Mouse (Mus musculus) liver, adult (tissue): ENCODE measurements at regions not wholly inside any gene's neighbourhood (a gene's known extent, or its start where the extent isn't known, plus 50 kb on each side); places are given as distances from the start of the nearest gene placed in this dataset.

Experiments used
- GATA4 ChIP-seq: IDR thresholded peaks from 2 replicates; pipeline ENCODE4 v1.6.1; 2014; ENCODE audit warnings: mild to moderate bottlenecking, low read length; ENCODE audit not compliant: insufficient replicate concordance

- no peak for TF ChIP-seq GATA4
Observed at GRCm38 (mm10) chr13:28857201-28857600, 96.3 kb downstream of the Sox4 start.

- TF ChIP-seq GATA4, result no peak
Observed at GRCm38 (mm10) chr13:28856472-28856871, 97.0 kb downstream of the Sox4 start.

- TF ChIP-seq GATA4, result no peak
Observed at GRCm38 (mm10) chr13:28854247-28854646, 99.3 kb downstream of the Sox4 start.

GRCm38 (mm10) chr13:28848305-28848704, 105.2 kb downstream of the Sox4 start:
- no peak for TF ChIP-seq GATA4

GRCm38 (mm10) chr13:28847478-28847877, 106.0 kb downstream of the Sox4 start:
- no peak for TF ChIP-seq GATA4

- no peak for TF ChIP-seq GATA4
Observed at GRCm38 (mm10) chr13:28844495-28844894, 109.0 kb downstream of the Sox4 start.

GRCm38 (mm10) chr13:28842811-28843210, 110.7 kb downstream of the Sox4 start:
- TF ChIP-seq GATA4, result no peak

- TF ChIP-seq GATA4, result no peak
Observed at GRCm38 (mm10) chr13:28840142-28840541, 113.4 kb downstream of the Sox4 start.

GRCm38 (mm10) chr13:28839084-28839483, 114.4 kb downstream of the Sox4 start:
- TF ChIP-seq GATA4, result no peak

GRCm38 (mm10) chr13:28838216-28838615, 115.3 kb downstream of the Sox4 start:
- no peak for TF ChIP-seq GATA4

GRCm38 (mm10) chr13:28833700-28834065, 119.8 kb downstream of the Sox4 start:
- TF ChIP-seq GATA4, result no peak

GRCm38 (mm10) chr13:28832855-28833699, 120.4 kb downstream of the Sox4 start:
- TF ChIP-seq GATA4, result no peak

- no peak for TF ChIP-seq GATA4
Observed at GRCm38 (mm10) chr13:28826284-28826683, 127.2 kb downstream of the Sox4 start.

GRCm38 (mm10) chr13:28823985-28824384, 129.5 kb downstream of the Sox4 start:
- TF ChIP-seq GATA4, result no peak

- no peak for TF ChIP-seq GATA4
Observed at GRCm38 (mm10) chr13:28823311-28823880, 130.1 kb downstream of the Sox4 start.

GRCm38 (mm10) chr13:28820868-28821533, 132.5 kb downstream of the Sox4 start:
- TF ChIP-seq GATA4, result no peak
